Mouse (Mus musculus): ENCODE results near the gene Slc24a2.

Gene Slc24a2

GRCm38 (mm10) chr4:86953519-86953918 is 276.8 kb downstream of the Slc24a2 start:
- no peak for DNase-seq (ENCODE audit: low spot score in 2 of 2)

DNA sequence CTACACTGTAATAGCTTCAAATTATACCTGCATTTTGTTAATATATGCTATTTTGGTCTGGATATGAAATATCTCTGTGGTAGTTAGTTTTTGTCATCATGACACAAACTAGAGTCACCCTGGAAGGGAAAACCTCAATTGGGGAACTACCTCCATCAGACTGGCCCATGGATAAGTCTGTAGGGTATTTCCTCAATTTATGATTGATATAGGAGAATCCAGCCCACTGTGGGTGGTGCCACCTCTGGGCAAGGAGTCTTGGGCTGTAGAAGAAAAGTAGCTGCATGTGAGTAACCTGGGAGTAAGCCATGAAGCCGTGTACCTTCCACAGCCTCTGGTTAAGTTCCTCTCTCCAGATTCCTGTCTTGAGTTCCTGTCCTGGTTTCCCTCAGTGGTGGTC is 281.5 kb downstream of the Slc24a2 start:
- no peak for DNase-seq (ENCODE audit: low spot score in 2 of 2)

GRCm38 (mm10) chr4:86943296-86943695 is 287.0 kb downstream of the Slc24a2 start:
- DNase-seq (ENCODE audit: low spot score in 2 of 2): no peak

DNA sequence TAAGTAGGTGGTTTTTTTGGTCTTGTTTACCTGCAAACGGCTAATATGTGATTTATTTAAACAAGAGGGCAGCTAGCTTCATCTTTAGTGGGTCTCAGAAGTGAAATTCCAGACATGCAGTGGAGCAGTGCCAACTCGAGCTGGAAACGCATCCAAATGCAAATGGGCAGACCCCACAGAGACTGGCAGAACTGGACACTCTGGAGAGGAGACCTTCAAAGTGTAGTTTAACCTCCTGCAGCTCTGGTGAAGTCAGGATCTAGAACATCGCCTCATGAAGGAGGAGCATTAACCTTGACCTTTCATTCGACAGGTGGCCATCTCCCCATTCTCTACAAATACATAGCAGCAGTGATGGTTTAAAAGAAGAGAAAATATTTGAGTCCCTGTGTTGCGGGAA is 287.6 kb downstream of the Slc24a2 start:
- no peak for DNase-seq (ENCODE audit: low spot score in 2 of 2)

DNA sequence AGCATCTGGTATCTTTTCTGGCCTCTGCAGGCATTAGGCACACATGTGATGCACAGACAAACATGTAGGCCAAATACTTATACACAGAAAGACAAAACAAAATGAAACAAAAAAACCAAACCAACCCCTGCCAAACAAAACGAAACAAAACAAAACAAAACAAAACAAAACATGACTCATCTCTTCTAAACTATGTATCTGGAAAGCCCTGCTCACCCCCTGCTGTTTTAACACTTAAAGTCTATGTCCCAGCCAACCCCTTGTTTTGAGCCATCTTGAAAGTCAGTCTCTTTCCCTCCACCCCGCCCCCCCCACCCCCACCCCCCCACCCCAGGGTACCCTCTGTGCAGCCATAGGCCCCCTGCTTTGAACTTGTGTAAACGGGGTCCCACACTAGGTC is 293.6 kb downstream of the Slc24a2 start:
- DNase-seq (ENCODE audit: low spot score in 2 of 2): no peak

GRCm38 (mm10) chr4:86936217-86936616 is 294.1 kb downstream of the Slc24a2 start:
- DNase-seq (ENCODE audit: low spot score in 2 of 2): no peak

Data from urinary bladder, postnatal 36 days (tissue).